Mouse (Mus musculus): Measurements from ENCODE around the gene Hmg20a.
"Not testable (repeated sequence)": the region's sequence is repeated elsewhere in the genome, so short reads cannot be mapped to it uniquely, and the experiment has no call there.

Hmg20a gene

DNA sequence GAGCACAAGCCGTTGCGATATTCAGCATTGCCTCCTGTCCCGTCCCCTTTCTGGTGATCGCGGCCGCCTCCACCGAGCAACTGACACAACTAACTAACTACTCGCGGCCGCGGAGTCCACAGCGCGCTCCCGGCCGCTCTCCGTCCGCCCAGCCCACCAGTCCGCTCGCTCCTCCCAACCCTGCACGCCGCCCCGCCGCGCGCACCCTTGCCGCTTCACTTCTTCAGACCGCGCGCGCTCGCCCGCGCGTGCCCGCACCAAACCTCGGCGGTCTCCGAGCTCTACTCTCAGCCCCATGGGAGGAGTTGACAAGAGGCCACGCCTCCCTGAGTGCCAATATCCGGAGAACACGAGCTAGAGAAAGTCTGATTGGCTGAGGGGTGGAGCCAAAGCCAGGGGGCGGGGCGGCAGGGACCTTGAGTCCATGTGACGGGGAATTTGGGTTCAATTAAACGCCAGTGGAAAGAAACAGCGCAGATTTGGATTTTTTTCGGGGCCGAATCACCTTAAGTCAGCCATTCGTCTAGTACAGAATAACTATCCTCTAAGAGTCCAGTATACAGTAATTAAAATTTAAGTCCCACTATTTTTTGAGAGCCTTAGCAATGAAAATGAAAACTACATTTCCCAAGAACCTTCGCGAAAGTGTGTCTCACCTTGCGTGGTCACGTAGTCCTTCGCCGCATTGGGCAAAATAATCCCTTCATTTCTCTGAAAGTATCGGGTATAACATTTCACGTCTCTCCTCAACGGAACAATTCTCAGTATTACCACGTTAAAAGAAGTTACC, at the start of gene Hmg20a, which contains the start of gene Peak1:
TSS of gene Hmg20a (plus strand) at position 662 of the 790 bp plus-strand sequence.
TSS of gene Peak1 (minus strand) at position 120 of the 790 bp plus-strand sequence.
- DNase-seq = peak; percentile 100

DNA sequence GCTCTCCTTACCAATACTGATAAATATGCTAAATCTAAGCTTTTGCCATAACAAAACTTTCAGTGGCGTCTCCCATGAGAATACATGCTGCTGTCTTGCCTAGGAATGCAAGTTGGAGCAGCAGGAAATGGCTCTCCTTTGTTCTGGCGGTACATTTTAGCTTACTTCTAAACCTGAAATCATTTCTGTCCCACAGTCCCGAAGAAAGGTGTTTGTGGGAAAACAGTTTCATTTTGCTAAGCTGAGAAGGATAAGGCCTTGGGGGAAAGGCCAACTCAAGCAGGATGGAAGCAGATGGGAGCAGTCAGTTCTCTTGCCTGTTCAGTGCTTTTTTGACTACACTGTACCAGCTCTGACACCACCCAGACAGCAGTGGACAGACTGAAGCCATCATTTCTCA, 49.6 kb upstream of the Hmg20a start:
- DNase-seq = no peak

DNA sequence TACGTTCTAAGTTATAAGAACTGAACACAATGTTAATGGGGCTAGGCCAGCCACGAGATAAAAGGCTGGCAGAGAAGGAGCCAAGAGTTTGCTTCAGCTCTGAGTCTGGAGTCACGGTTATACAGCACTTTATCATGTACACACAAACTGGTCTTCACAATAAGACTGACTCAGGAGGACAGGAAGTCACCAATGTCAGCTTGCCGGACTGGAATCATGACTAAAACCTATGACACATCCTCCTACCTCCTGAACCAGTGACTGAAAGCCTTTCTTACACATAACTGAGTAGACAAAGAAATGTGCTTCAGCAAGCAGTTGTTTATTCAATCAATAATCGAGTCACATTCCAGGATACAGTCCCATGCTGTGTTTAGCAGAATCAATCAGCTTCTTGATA, 47.7 kb upstream of the Hmg20a start:
- DNase-seq = no peak

DNA sequence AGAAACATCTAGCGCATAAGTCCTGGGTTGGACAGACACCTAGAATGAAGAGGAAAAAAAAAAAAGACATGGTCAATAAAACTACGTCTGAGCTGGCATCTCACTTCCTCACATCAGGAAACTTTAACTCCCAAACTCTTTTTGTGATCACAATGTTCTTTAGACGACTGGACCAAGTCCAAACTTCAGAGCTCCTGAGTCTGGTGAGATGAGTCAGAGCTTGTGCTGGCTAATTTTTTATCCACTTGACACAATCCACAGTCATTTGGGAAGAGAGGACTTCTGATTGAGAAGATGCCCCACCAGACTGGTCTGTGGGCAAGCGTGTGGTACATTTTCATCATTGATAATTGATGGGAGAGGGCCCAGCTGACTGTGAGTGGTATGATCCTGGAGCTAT, 44.0 kb upstream of the Hmg20a start:
- DNase-seq = peak; percentile 71

DNA sequence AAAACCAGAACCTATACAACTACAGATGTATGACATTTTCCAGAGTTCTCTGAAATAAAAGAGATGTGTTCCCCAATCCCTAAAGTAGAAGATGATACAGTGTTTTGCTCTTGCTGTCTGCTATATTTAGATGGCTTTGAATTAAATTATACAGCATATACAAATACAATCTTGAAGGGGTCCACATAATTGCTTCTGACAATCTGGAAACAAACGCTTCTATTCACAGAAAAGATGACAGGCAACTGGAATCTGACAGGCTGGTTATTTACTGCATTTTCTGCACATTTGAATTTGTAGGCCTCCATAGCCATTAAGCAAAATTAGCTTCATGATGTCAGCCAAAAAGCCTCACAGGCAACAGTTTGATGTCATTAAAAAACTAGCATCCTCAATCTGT, 35.6 kb upstream of the Hmg20a start:
- no peak for DNase-seq

DNA sequence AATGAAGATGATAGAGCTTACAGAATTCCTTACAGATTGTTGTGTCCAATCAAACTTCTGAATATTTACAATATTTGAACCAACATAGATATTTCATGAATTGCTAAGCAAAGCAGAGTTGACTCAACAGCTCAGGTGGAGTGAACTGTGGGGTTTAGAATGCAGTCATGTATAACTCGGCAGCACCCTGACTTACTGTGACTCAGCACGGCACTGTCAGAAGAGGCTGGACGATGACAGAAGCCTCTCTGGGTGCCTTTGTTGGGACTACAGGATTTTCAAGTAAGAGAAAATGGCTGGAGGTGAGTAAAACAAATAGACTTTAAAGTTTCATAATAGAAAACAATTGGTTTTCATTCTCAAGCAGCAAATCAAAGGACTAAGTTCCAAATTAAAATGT, 25.6 kb upstream of the Hmg20a start:
- DNase-seq = no peak

DNA sequence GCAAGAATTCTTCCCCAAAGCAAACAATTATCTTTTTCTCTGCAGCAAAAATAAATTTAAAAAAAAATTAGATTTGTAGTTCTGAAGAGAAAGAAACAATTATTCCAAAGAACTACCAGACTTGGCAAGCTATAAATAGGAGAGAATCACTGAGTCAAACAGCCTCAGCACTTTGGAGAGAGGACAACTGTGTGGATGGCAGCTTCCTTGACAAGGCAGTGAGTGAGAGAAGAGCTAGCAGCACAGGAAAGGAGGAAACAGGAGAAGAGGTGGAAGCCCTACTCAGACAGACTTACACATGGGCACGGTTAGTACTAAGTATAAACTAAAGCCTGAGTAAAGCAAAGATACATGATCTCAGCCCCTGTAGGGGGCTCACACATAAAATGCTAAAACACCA, 22.1 kb upstream of the Hmg20a start:
- no peak for DNase-seq

DNA sequence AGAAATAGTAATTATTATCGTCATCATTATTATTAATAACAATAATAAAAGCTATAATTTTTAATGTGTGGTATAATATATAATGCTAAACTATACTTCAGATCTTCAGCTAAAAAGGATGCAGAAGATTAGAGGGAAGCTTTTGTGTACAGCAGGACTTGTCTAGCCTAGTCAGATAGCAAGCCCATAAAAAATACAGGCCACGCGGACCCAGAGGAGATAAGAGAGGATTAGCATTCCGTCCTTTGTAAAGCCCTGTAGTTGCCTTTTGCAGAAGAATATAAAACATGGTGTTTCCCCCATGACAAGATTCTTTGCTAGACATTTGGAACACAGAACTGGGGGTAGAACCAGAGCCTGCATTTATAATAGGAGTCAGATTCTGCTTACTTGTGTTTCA, 13.8 kb upstream of the Hmg20a start:
- no peak for DNase-seq

DNA sequence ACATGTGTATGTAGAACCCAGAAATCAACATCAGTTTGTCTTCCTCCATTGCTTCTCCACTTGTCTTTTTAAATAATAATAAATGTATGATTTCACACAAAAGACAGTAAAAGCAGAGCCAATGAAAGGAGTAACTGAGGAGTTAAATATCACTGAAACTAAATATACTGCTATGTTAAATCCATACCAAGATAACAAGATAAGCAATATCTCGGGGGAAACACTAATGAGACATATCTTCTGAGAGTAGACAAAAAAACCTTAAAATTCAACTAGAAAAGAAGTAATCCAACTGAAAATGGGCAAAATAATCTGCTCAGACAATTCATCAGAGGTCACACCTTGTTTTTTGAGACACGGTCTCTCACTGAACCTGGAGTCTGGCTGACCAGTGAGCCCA, 8.5 kb upstream of the Hmg20a start:
- DNase-seq = no peak

DNA sequence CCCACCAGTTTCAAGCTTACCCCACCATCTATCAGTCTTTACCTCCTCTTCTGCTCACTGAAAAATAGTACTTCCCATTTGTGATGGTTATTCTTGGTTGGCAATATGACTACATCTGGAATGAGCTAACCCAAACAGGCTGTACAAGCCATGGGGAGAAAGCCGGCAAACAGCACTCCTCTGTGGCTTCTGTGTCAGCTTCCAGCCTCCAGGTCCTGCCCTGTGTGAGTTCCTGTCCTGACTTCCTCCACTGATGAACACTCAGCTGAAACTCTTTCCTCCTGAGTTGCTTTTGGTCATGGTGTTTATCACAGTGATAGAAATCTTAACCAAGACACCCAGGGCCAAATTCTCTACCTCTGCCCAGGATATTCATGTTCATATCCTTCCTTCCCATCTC, 5.7 kb upstream of the Hmg20a start:
- DNase-seq = no peak

DNA sequence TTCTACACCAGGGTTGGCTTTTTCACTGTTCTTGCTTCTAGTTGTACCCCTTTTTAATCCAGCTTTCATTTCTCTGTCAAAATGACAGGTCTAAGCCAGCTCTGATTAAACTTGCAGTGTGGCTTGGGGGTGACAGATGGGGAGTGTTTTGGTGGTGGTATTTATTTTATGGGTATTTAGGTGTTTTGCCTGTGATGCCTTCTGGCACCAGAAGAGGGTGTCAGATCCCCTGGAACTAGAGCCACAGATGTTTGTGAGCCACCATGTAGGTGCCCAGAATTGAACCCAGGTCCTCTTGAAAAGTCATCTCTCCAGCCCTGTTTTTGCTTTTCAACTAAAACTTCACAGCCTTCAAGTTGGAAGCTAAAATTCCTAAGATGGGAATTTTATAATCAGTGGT, 4.1 kb upstream of the Hmg20a start:
- DNase-seq = no peak

DNA sequence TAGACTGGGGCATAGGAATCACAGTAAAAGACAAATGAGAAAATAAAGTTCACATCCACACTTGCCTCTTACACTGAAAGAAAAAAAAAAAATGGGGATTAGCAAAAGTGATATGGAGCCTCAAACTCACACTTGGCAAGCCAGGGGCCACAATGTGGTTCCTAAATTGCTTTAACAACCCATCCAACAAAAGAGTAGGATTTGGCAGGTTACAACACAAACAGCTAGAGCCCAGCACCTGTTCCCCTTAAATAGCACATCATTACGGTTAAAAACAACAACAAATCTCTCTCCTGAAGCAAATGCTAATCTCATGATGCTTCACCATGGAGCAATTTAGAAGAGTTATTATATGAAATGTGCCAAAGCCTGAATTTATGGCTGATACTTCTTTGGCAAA, 3.0 kb upstream of the Hmg20a start:
- no peak for DNase-seq

DNA sequence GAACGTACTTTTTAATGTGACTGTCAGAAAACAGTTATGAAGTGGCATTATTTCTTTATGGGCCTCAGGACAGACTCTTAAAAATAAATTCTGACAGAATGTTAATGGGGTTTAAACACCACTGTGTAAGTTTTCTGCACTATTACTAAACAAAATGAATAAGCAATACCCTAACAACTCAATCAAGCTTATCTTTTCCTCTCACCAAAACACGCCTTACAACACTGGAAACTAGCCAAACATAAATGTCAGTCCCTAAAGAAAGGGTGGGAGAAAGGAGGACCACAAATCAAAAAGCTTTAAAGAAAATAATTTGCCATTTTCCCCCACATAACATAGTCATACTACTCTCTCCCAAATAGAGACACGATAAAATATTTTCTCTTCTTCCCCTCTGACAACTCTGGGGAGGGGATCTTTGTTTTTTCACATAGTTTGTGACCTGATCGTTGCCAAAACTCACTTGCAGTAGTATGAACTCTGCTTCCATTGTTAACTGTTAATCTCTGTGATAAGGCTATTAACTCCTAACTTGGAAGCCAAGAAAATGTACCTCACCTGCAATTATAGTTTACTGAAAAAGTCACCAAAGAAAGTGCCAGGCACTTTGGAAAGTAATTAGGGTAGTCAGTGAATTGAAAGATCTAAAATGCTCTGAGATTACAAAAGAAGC, 2.3 kb upstream of the Hmg20a start:
- DNase-seq = no peak

DNA sequence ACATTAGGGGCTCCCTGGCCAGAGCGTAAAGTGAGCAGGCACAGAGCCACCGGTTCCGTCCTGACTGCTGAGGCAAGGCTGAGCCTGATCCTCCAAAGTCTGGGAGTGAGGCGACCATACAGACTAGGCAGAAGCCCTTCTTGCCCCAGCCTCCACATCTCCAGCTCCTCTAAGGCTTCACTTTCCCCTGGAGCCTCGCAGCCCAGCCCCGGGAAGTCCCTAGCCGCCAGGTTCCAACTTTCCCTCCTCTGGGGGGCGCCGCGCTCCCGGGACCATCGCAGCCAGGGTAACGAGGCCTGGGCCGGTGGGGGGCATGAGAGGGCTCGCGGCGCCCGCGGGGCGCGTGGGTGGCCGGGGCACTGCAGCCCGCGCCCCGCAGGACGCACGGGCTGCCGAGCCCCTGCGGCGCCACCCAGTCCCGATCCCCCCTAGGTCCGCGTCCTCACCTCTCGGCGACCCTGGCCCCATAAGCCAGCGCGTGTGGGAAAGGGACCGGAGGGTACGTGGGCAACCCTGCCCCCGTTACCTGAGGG, 928 bp upstream of the Hmg20a start:
- peak; percentile 86 for DNase-seq

DNA sequence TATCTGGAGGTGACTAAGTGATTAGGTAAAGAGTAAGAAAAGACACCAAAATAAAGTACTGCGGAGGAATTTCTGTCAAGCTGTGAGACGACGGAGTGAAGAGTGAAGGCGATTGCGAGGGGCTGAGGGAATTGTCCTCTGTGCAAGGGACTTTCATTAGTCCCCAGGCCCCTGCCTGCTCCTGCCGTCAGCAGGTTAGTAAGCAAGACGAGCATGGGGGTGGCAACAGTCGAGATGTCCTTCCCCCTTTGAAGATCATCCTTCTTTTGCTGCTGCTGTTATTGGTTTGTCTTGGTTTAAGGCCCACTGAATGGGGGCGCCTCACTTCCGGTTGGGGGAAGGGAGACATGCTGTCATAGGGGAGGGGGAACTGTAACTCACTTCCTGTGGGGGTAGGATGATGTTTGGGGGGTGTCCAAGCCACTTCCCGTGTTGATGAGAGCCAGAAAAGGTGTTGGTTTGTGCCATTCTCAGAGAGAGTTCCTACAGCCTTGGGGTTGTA, 380 bp downstream of the Hmg20a start:
- DNase-seq = peak; percentile 84

DNA sequence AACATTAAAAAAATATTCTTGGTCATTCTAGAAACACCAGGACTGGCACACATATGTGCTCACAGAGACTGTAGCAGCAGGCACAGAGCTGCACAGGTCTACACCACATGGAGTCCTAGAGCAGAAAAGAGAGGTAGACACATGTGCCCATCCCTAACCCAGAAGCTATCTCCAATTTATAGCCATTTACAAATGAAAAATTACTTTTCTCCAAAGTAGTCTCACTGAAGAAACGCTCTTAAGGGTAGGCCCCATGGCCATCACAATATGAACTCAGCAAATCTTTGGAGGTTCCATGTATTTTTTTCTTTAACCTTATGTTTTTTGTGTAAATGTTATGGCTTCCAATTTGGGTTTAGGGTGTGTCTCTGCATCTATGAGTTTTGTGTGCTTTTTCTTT, 1.8 kb downstream of the Hmg20a start:
- no peak for DNase-seq

DNA sequence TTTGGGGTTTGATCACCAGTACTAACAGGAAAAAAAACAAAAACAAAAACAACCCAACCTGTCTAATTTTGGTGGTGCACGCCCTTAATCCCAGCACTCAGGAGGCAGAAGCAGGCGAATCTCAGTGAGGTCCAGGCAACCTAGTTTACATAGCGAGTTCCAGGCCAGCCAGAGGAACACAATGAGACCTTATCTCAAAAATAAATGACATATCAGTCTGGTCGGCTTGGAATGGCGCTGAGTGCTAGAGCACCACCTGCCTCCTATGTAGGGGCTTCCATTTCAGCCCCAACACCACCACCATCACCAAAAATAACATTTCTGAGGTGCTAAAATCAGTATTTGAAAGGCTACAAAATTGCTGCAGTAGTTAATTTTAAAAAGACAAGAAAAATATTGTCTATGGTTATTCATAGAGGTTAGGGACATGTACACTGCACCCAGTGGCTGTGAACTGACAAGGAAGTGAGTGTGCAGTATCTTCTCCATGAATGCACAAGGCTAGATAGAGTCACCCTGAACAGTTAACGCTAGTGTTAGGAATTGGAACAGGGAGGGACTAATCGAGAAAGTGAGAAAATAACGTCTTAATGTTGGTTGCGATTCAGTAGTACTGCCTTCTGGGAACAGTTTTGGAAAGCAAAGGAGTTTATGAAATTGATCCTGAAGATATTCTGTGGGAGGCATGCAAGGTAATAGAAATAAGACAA, 2.6 kb downstream of the Hmg20a start:
- DNase-seq = no peak

DNA sequence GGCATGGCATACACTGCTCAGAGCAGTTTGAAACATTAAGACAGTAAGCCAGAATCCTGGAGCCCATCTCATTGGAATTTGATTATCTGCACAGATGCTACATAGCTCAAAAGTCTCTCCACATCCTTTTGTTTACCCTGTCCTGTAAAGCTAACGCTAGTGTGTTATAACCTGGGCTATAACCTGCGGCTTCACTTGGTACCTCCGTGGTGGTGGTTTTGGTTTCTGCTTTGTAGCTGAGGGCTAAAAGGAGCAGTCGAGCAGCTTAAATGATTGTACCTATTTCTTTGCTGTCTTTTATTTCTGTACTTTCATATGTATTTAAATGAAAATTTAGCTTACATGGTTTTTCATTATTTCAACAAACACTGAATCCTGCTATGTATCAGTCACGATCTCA, 3.6 kb downstream of the Hmg20a start:
- DNase-seq = no peak

DNA sequence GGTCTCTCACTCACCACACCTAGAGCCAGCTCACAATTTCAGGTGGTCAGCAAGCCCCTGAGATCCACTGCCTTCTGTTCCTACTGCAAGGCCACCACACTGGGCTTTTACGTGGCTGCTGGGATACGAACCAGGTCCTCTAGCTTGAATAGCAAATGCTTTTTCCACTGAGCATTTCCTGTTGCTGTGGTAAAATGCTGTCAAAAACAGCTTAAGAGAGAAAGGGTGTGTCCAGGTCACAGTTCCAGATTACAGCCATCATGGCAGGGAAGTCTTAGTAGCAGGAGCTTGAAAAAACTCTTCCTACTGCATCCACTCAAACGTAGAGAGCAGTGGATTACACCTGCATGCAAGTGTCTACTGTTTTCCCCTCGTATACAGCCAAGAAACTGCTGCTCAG, 6.5 kb downstream of the Hmg20a start:
- no peak for DNase-seq

DNA sequence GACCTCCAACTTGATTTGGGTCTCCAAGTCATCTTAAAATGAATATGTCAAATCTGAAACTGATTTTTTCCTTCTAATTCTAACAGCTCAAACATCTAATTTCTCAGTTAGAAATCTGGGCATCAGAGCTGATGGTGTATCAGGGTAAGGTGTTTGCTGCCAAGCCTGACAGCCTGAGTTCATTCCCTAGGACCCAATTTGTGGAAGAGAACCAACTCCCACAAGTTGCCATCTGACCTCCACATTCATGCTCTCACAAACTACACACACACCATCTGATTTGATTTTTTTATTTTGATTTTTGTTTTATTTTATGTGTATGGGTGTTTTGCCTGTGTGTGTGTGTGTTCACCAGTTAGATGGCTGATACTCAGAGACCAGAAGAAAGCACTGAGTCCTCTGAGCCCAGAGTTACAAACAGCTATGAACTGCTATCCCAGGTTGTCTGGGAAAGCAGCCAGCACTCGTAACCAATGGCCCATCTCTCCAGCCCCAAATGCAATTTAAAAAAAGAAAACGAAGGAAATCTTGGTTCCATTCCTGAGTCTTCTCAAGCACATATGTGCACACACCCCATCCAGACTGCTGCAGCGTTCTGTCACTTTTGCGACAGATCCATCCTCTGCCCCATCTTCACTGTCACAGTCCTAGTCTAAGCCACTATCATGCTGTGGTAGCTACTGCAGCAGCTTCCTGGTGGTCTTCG, 17.6 kb downstream of the Hmg20a start:
- no peak for DNase-seq

DNA sequence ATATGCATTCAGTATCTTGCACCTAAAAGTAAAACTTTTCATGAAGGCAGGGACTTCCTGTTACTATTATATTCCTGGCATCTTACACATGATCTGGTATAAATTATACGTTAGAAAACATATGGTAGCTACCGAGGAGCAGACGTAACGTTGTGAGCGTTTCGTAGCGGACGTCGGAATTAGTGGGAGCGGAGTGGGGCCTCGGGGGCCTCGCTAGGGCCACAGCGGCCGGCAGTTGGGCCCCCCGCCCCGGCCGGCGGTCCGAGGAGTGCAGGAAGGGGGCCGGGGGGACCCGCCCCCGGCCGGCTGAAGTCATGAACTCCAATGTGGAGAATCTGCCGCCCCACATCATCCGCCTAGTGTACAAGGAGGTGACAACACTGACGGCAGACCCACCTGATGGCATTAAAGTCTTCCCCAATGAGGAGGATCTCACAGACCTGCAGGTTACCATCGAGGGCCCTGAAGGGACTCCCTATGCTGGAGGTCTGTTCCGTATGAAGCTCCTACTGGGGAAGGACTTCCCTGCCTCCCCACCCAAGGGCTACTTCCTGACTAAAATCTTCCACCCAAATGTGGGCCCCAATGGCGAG, 19.0 kb downstream of the Hmg20a start:
- DNase-seq = not testable (repeated sequence)

DNA sequence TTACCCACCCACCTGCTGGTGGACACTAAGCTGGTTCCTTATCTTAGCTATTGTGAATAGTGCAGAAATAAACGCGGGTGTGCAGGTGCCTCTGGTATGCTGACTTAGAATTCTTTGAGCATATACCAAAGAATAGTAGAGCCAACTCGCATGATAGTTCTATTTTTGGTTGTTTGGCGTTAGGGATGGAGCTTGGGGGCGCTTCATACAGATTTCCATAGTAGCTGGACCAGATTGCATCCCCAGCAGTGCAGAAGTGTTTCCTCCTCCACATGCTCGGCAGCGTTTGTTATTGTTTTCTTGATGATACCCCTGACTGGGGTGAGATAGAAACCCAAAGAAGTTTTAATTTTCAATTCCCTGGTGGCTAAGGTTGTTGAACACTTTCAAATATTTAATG, 21.3 kb downstream of the Hmg20a start:
- DNase-seq = no peak

Data from kidney, adult 9 months (tissue).